Mouse (Mus musculus) right cerebral cortex, postnatal 4 days (tissue): Measurements from ENCODE around the gene Ptcd1.
"Not testable (repeated sequence)": the region's sequence is repeated elsewhere in the genome, so short reads cannot be mapped to it uniquely, and the experiment has no call there.

Experiments
- DNase-seq: peaks from one replicate; pipeline ENCODE4 v3.0.0-alpha.2; 2022

The Ptcd1 gene

GRCm38 (mm10) chr5:145113416-145113815 is 53.5 kb downstream of the Ptcd1 start:
- no peak for DNase-seq

- DNase-seq, result no peak
Measured at GRCm38 (mm10) chr5:145112566-145112965, 54.3 kb downstream of the Ptcd1 start.

GRCm38 (mm10) chr5:145110401-145110800 is 56.5 kb downstream of the Ptcd1 start:
- no peak for DNase-seq

- DNase-seq, result no peak
Measured at GRCm38 (mm10) chr5:145105694-145106275, 61.1 kb downstream of the Ptcd1 start.

- no peak for DNase-seq
Measured at GRCm38 (mm10) chr5:145104328-145104727, 62.6 kb downstream of the Ptcd1 start.

- DNase-seq, result no peak
Measured at GRCm38 (mm10) chr5:145102706-145103105, 64.2 kb downstream of the Ptcd1 start.

GRCm38 (mm10) chr5:145101451-145101850 is 65.5 kb downstream of the Ptcd1 start:
- DNase-seq, result not testable (repeated sequence)

GRCm38 (mm10) chr5:145100960-145101359 is 65.9 kb downstream of the Ptcd1 start:
- DNase-seq, result no peak

GRCm38 (mm10) chr5:145098340-145098821 is 68.5 kb downstream of the Ptcd1 start:
- DNase-seq, result no peak
